Mouse (Mus musculus): ENCODE results near the gene Etnk1.
"Not testable (repeated sequence)": the region's sequence is repeated elsewhere in the genome, so short reads cannot be mapped to it uniquely, and the experiment has no call there.

Gene Etnk1

GRCm38 (mm10) chr6:143151081-143151995 lies 15.7 kb upstream of the Etnk1 start:
- DNase-seq: not testable (repeated sequence)

DNA sequence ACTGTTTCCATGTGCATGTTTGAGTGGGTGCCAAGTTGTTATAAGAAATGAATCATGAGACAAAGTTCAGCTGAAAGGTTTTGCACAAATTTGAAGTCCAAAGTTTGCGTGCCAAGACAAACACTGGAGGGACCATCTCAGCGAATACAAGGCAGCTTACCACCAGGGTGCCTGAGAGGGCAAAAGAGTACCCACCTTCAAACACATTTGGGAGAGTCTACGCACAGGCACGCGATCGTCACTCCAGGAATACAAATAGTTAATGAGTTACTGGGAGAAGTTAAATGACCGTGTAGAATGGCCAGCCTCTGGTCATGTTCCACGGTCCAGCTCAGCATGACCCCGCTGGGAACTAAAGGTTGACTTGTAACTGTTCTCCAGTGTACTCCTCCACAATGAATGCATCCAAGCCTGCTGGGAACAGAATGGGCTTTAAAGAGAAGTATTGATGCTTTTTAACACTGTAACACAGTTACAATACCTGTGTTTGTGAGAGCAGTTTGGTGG lies 14.6 kb upstream of the Etnk1 start:
- no peak for DNase-seq

DNA sequence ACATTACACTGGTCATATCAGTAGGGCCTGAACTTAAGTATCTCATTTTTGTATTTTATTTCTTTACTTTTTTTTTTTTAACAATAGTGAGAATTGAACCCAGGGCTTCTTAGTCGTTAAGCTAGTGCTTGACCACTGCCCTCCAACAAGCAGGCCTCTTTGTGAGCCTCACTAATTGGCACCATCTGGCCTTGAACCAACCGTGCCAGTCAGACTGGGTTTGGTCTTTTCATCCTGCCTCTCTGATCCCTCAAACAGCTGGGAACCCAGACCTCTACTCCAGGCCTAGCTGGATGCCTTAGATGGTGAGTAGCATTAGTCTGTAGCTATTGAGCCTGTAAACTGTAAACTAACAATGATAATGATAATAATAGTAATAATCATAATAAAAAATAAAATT lies 13.9 kb upstream of the Etnk1 start:
- DNase-seq: no peak

- no peak for DNase-seq
These were observed 13.1 kb upstream of the Etnk1 start for GRCm38 (mm10) chr6:143153751-143154494.

GRCm38 (mm10) chr6:143154885-143155284 lies 12.1 kb upstream of the Etnk1 start:
- DNase-seq: no peak

- no peak for DNase-seq
These were observed 11.0 kb upstream of the Etnk1 start for GRCm38 (mm10) chr6:143155996-143156395.

DNA sequence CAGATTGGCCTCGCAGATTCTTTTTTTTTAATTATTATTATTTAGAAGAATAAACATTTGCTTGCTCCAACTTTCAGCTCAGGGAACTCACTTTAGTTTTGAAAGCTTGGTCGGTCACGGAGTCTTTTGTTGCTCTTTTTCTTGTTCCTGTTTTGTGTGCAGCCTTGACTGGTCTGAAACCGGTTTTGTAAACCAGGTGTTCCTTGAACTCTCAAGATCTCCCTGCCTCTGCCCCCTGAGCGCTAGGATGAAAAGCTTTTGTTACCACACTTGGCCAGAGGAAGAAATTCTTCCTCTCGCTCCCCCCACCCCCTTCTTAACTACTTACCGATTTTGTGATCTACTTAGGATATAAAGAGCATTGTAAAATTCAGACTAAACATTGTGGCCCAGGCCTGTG lies 10.3 kb upstream of the Etnk1 start:
- DNase-seq: no peak

GRCm38 (mm10) chr6:143157401-143157800 lies 9.6 kb upstream of the Etnk1 start:
- no peak for DNase-seq

DNA sequence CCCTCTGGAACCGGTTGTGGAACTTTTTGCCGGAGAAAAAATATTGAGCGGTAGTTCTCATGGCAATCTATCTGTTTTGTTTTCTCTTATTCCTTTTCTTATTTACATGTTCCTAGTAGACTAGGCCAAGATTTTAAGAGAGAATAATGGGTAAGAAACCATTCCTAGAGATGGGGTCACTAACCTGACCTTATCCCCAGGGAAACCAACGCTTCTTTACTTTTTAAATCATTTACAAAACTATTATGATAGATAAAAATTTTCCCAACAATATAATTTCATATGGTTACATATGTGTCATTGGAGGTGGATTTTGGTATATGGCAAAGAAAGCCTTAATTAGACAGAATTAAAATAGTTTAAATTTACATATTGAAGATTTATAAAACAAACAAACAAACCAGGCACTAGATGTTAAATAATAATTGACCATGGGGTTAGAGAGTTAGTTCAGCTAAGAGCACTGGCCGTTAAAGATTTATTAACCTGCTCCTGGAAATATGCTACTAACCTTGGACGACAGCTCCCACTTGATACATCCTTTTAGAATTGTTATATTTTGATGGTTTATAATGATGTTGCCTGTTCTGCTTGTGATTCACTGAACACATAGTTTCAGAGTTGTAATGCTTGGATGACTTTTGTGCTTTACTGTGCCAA lies 6.3 kb upstream of the Etnk1 start:
- no peak for DNase-seq

GRCm38 (mm10) chr6:143162161-143162877 lies 4.7 kb upstream of the Etnk1 start:
- no peak for DNase-seq

DNA sequence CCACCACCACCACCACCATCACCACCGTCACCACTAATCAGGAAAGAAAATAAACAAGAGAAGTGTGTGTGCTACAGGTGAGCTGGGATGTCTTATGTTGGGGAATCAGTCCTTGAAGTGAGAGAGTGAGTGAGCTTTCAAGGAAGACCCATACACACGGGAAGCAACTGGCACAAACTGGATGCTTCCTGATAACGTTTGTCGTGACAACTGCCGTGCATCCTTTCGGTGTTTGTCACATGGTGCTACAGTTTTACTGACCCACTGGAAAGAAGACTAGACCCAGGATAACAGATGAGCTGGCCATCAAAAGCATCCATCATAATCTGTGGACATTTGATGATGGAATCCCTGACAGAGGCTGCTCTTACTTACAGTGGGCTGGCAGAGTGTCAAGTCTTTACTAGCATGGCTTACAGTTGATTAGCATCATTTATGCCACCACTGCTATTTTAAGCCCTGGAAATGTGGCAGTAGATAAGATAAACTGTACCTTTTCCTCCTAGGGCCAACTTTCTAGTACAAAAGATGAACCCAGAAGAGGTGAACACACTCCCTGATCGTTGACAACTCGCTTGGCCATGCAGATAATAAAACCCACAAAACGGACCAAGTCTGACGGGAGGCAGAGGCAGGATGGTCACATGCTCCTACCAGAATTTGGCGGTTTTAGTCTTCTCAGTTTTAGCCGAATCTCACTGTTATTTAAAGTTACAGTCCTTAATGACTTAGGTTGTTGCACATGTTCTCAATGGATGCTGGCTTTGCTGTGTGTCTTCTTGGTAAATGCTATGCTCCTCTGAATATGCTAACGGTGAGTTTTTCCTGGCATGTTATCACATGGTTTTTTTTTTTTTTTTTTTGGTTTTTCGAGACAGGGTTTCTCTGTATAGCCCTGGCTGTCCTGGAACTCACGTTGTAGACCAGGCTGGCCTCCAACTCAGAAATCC lies 2.8 kb upstream of the Etnk1 start:
- no peak for DNase-seq

GRCm38 (mm10) chr6:143164906-143165255 lies 2.1 kb upstream of the Etnk1 start:
- DNase-seq: no peak

DNA sequence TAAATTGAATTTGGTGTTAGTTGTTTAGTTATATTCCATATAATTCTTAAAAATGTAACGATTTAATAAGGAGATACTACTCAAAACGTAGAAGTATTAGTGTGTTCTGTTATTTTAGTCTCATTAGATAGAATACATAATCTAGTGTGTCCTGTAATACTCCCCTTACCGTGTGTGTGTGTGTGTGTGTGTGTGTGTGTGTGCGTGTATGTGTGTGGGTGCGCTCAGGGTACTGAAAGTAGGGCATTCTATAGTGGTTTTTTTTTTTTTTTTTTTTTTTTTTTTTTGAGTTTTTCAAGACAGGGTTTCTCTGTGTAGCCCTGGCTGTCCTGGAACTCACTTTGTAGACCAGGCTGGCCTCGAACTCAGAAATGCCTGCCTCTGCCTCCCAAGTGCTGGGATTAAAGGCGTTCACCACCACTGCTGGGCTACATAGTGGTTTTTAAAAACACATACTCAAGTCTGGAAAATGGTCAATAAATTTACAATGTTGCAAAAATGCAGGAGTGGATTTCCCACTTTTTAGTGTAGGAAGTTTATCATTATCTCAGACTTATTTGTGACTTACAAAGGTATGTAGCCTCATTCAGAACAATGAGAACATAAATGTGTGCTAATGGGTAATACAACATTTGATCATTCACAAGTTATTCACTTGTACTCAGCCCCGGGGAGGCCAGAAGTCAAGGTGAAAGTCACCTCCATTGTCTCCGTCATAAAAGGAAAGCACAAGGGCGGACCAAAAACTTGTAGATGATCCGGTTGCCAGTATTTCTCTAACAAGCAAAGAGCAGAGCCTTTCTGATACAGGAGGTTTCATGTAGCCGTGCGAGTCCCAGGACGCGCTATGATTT lies 1.4 kb upstream of the Etnk1 start:
- DNase-seq: no peak

DNA sequence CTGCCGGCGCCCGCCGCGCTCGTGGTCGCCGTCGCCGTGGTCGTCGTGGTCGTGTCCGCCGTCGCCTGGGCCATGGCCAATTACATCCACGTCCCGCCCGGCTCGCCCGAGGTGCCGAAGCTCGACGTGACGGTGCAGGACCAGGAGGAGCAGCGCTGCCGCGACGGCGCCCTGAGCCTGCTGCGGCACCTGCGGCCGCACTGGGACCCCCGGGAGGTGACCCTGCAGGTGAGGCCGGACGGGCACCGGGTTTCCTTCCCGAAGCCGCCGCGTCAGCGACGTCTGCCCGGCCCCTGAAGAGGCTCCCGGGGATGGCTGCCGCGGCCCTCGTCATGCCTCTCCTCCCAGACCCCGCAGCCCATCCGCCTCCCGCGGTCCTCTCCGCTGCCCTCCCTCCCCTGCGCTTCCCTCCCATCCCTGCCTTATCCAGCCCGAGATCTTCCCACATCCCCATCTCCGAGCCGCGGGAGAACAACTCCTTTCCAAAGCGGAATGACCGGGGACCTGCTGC lies 443 bp downstream of the Etnk1 start:
- DNase-seq: no peak

DNA sequence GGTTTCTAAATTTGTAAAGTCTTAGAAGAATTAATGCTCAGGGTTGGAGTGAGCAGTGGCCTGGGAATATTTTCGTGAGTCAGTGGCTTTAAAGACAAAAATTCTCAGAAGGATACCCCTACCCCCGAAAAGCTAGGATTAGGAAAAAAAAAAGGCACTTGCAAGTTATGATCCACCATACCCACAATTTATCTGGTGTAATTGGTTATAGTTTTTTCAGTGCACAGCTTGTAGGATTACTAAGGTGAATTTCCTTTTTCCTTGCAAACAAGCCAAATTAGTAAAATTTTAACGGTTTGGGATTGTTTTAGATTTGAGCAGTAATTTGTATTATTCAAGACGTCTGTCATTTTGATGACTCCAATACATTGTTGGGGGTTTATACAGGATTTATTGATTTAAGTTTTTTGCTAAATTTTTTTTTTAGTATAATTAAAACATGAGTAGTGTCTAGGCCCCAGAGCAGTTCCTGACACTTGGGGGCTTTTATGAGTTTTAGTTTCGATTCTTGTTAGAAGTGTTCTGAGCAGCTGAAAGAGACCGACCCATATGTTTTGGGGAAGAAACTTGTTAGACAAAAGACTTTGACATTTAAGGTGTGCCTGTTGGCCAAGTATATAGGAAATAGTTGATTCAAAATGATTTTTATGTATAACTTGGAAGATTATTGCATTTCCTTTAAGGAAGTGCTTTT lies 1.1 kb downstream of the Etnk1 start:
- DNase-seq: no peak

GRCm38 (mm10) chr6:143169385-143169784 lies 2.4 kb downstream of the Etnk1 start:
- no peak for DNase-seq

DNA sequence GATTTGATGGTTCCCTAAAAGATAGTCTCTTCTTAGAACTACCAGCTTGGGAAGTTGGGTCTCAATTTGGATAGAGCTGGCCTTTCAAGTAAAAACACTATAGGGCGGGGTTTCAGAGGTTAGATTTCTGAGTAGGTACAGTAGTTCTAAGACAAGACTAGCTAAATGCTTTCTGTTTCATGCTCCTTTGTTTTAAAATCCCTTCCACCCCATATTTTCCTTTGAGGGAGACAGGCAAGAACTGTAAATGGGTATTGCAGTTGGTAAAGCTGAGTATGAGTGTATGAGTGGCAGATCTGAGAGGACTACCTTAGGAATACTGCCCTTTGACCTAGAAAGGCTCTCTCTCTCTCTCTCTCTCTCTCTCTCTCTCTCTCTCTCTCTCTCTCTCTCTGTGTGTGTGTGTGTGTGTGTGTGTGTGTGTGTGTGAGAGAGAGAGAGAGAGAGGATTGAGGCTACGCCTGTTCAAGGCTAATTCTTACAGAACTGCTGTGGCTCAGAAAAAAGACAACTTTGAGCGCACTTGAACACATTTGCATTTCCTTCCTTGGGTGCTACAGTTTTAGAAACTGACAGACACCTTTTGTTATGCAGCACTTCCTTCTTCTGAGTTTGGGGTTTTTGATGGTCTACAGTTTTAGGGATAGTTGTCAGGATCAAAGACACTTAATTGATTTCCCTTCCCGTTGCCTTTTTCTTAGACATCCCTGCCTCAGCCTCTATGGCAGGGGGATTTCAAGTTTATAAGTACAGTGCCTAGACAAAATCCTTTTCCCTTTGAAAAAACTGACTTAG lies 3.3 kb downstream of the Etnk1 start:
- DNase-seq: no peak

- no peak for DNase-seq
These were observed 4.0 kb downstream of the Etnk1 start for GRCm38 (mm10) chr6:143171066-143171465.
